Mouse (Mus musculus) left cerebral cortex, postnatal 36 days (tissue): ENCODE data around the gene Pgap3. TPM values are rescaled to one million over a fixed set of nuclear protein-coding genes. Genes with fewer than 3 reads are reported as not detected.

Experiments used
- DNase-seq, 2 experiments: peaks; one replicate each; pipeline ENCODE4 v3.0.0; 2021 to 2022; ENCODE audit warnings: low spot score in 2 of 2, mixed read lengths in 1 of 2
- intact Hi-C: fragments of 180-260 bp; cut with DNase I; formaldehyde crosslinking; loops from one replicate; pipeline ENCODE4 v1.15.1; 2025
- total RNA-seq, 2 experiments: library from RNA; stranded (reverse); gene quantifications; 2 replicates each; pipeline ENCODE4 v1.2.3; 2021

The Pgap3 gene
- total RNA-seq, 2 experiments from 2014 or later, result 9.9 to 10.9 TPM

- intact Hi-C loops, result loop anchor here (5.0 kb wide), 1 partner anchor 97 kb away; the partner anchor contains the start of gene Mien1
- DNase-seq, result no peak
These were observed 59.7 kb downstream of the Pgap3 start for GRCm38 (mm10) chr11:98340597-98340996.

- no peak for DNase-seq
- intact Hi-C loops, result loop anchor here (5.0 to 10.0 kb wide), 2 partner anchors 98 to 205 kb away; partner anchors contain the start of genes Ikzf3 and Mien1
These were observed 60.5 kb downstream of the Pgap3 start for GRCm38 (mm10) chr11:98339679-98340287.

DNA sequence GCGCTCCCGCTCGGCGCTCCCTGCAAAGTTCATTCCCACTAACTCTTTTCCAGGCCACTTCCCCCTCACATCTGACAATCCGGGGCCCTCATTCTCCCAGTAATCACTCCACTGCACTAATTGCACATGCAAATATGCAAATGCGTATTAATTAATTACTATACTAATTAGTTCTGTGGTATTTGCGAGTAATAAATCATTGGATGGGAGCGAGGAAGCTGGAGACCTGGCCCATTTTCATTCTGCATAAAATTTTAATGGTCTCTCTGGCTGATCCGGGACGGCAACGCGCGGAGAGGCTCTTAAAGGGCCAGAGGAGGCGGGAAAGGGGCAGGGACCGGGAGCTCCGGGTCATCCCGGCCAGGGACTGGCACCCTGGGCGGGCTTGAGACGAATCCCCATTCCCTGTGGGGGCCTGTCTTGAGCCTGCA lies 61.2 kb downstream of the Pgap3 start:
- DNase-seq, result peak; percentile 46 to 49
- intact Hi-C loops, result loop anchor here (10.0 kb wide), 1 partner anchor 206 kb away; the partner anchor contains the start of gene Ikzf3

Other genes with a start within 250 kb of the Pgap3 start
- 10 to 100 TPM; 50.4 to 59.8 TPM for gene Med1, start 207.2 kb downstream of the Pgap3 start, total RNA-seq
- 10 to 100 TPM; 34.4 to 44.4 TPM for gene Cdk12, start 197.4 kb downstream of the Pgap3 start, total RNA-seq
- 10 to 100 TPM; 65.2 to 77.3 TPM for gene Neurod2, start 70.8 kb downstream of the Pgap3 start, total RNA-seq
- 100 to 1,000 TPM; 225 to 274 TPM for gene Ppp1r1b, start 52.1 kb downstream of the Pgap3 start, total RNA-seq
- 10 to 100 TPM; 35.9 to 39.3 TPM for gene Stard3, start 42.1 kb downstream of the Pgap3 start, total RNA-seq
- 10 to 100 TPM; 11.8 to 14.4 TPM for gene Tcap, start 16.7 kb downstream of the Pgap3 start, total RNA-seq
- gene Pnmt, start 14.0 kb downstream of the Pgap3 start, total RNA-seq, result under 1 TPM; 0.34 to 0.47 TPM
- 1 to 10 TPM; 1.7 to 2.4 TPM for gene Erbb2, start 12.0 kb upstream of the Pgap3 start, total RNA-seq
- 100 to 1,000 TPM; 100 to 126 TPM for gene Mien1, start 38.5 kb upstream of the Pgap3 start, total RNA-seq
- gene Grb7, start 45.9 kb upstream of the Pgap3 start, total RNA-seq, result 1 to 10 TPM; 2.8 to 2.9 TPM
- gene Ikzf3, start 145.5 kb upstream of the Pgap3 start, total RNA-seq, result not detected
- under 1 TPM in 1 of 2 experiments, not detected in 1; 0.20 TPM for gene Zpbp2, start 150.6 kb upstream of the Pgap3 start, total RNA-seq
- 10 to 100 TPM; 46.5 to 47.8 TPM for gene Ormdl3, start 186.9 kb upstream of the Pgap3 start, total RNA-seq
- not detected for gene Lrrc3c, start 197.8 kb upstream of the Pgap3 start, total RNA-seq
- 10 to 100 TPM in 1 of 2 experiments, 1 to 10 TPM in 1; 9.4 to 10.6 TPM for gene Gm12355, start 225.2 kb upstream of the Pgap3 start, total RNA-seq
- not detected for gene Gsdma3, start 225.9 kb upstream of the Pgap3 start, total RNA-seq
- not detected for gene Gsdma2, start 246.3 kb upstream of the Pgap3 start, total RNA-seq